Mouse (Mus musculus): Measurements from ENCODE around the gene Gm26727. TPM values are rescaled to one million over a fixed set of nuclear protein-coding genes. Genes with fewer than 3 reads are reported as not detected.
"Not testable (repeated sequence)": the region's sequence is repeated elsewhere in the genome, so short reads cannot be mapped to it uniquely, and the experiment has no call there.

Gene Gm26727
- polyA plus RNA-seq (2015; fragmentation: Nextera tagmentation; extraction: Ambion mirVana): not detected in 2 replicates

DNA sequence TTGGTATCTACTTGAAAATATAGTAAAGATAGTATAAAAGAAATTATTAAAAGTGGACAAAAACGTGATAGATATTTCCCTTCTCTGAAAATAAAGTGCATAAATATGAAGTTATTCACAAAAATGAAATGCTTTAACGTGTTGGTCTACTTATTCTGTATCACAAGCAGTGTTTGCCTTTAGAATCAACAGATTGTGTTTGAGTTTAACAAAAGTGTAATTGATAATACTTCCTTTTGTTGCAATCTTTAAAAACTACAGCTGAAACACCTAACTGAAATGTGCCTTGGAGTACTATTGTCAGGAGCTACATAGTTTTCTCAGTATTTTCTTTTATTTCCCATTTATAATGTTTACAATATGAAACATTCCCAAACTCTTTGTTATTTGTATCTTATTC is at the start of gene Gm26727:
Gm26727 (minus strand) TSS at position 101 of the 400 bp plus-strand sequence.
- Histone ChIP-seq H3K4me1 (no peaks in the 10 kb centered on the region), H3K9me3 (no peaks in the 10 kb centered on the region), H3K9ac (no peak within 1 kb of the TSS), H3K27me3 (no peaks in the 10 kb centered on the region), H3K27ac (no peak within 1 kb of the TSS), H3K4me2 (no peak within 1 kb of the TSS), H3K4me3 (no peak within 1 kb of the TSS), H3K36me3 (no peaks in the 10 kb centered on the region)
- WGBS: 50% methylated on average over 2 of the region's 2 CpGs
- no peak for ATAC-seq (ENCODE audit: borderline replicate concordance, extremely low read depth, low FRiP score, low TSS enrichment)

GRCm38 (mm10) chr2:67481051-67481450 is 48.1 kb upstream of the Gm26727 start:
- ATAC-seq (ENCODE audit: borderline replicate concordance, extremely low read depth, low FRiP score, low TSS enrichment): no peak
- Histone ChIP-seq H3K9me3 (no peaks in the 10 kb centered on the region), H3K36me3 (no peaks in the 10 kb centered on the region), H3K27ac (no peak overlapping the region), H3K4me2 (no peak overlapping the region), H3K9ac (no peak overlapping the region), H3K4me1 (no peaks in the 10 kb centered on the region), H3K27me3 (no peaks in the 10 kb centered on the region), H3K4me3 (no peak overlapping the region)
- 68% methylated on average over 3 of the region's 3 CpGs for WGBS

DNA sequence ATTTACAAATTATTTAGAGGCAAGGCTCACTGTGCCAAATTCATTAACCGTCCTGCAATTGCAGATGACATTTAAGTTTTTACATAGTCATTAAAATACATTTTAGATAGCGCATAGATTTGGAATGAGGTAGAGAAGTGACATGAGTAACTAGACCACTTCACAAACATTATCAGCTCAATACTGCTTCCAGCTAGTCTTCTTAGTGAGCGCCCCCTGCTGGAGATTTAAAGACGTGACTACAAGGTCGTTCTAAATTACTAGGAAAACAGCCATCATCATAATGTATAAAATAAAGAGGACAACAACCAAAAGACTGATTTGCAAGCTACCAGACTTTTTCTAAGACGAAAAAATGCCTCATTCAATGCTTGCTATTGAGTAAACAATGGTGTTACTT is 44.8 kb upstream of the Gm26727 start:
- Histone ChIP-seq H3K4me3 (no peak overlapping the region), H3K4me1 (no peaks in the 10 kb centered on the region), H3K27ac (no peak overlapping the region), H3K4me2 (no peak overlapping the region), H3K36me3 (no peaks in the 10 kb centered on the region), H3K9me3 (no peaks in the 10 kb centered on the region), H3K27me3 (no peaks in the 10 kb centered on the region), H3K9ac (no peak overlapping the region)
- 14% methylated on average over 6 of the region's 6 CpGs for WGBS
- no peak for ATAC-seq (ENCODE audit: borderline replicate concordance, extremely low read depth, low FRiP score, low TSS enrichment)

DNA sequence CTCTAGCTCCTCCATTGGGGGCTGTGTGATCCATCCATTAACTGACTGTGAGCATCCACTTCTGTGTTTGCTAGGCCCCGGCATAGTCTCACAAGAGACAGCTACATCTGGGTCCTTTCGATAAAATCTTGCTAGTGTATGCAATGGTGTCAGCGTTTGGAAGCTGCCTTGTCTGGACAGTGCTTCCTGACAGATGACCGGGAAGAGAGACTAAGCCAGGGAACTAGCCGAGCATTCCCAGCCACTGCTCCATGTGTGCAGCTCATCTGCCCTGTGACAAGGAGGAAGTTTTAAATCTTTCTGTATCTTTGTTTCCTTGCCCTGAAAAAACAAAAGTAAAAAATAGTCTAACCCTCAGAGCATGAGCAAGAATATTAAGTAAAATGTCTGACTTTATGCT is 37.0 kb upstream of the Gm26727 start:
- not testable (repeated sequence) for ATAC-seq (ENCODE audit: borderline replicate concordance, extremely low read depth, low FRiP score, low TSS enrichment)
- WGBS: 46% methylated on average over 5 of the region's 5 CpGs

GRCm38 (mm10) chr2:67467036-67467435 is 34.1 kb upstream of the Gm26727 start:
- no peaks in the 10 kb centered on the region for H3K27me3 ChIP-seq
- no peak overlapping the region for H3K27ac ChIP-seq
- no peaks in the 10 kb centered on the region for H3K4me1 ChIP-seq
- WGBS: 85% methylated on average over 7 of the region's 7 CpGs
- H3K9me3 ChIP-seq: no peaks in the 10 kb centered on the region
- H3K36me3 ChIP-seq: no peaks in the 10 kb centered on the region
- H3K9ac ChIP-seq: no peak overlapping the region
- H3K4me3 ChIP-seq: no peak overlapping the region
- no peak overlapping the region for H3K4me2 ChIP-seq
- no peak for ATAC-seq (ENCODE audit: borderline replicate concordance, extremely low read depth, low FRiP score, low TSS enrichment)

More for the DNA sequence above, 37.0 kb upstream of the Gm26727 start:
- H3K27ac ChIP-seq, H3K4me1 ChIP-seq, H3K4me2 ChIP-seq, H3K9me3 ChIP-seq, H3K4me3 ChIP-seq, H3K9ac ChIP-seq, H3K36me3 ChIP-seq, H3K27me3 ChIP-seq: not testable (repeated sequence)

GRCm38 (mm10) chr2:67460857-67461256 is 27.9 kb upstream of the Gm26727 start:
- WGBS: 84% methylated on average over 3 of the region's 3 CpGs
- no peak overlapping the region for H3K4me3 ChIP-seq
- no peak for ATAC-seq (ENCODE audit: borderline replicate concordance, extremely low read depth, low FRiP score, low TSS enrichment)
- no peak overlapping the region for H3K9ac ChIP-seq
- H3K27ac ChIP-seq: no peak overlapping the region
- no peaks in the 10 kb centered on the region for H3K9me3 ChIP-seq
- no peak overlapping the region for H3K4me2 ChIP-seq
- no peaks in the 10 kb centered on the region for H3K27me3 ChIP-seq
- H3K4me1 ChIP-seq: no peaks in the 10 kb centered on the region
- H3K36me3 ChIP-seq: no peaks in the 10 kb centered on the region

GRCm38 (mm10) chr2:67447206-67447605 is 14.2 kb upstream of the Gm26727 start:
- 61% methylated on average over 12 of the region's 12 CpGs for WGBS
- H3K9ac ChIP-seq: no peak overlapping the region
- no peak overlapping the region for H3K27ac ChIP-seq
- no peak for ATAC-seq (ENCODE audit: borderline replicate concordance, extremely low read depth, low FRiP score, low TSS enrichment)
- no peaks in the 10 kb centered on the region for H3K9me3 ChIP-seq
- no peak overlapping the region for H3K4me3 ChIP-seq
- no peak overlapping the region for H3K4me2 ChIP-seq
- H3K27me3 ChIP-seq: no peaks in the 10 kb centered on the region
- H3K4me1 ChIP-seq: no peaks in the 10 kb centered on the region
- H3K36me3 ChIP-seq: no peaks in the 10 kb centered on the region

DNA sequence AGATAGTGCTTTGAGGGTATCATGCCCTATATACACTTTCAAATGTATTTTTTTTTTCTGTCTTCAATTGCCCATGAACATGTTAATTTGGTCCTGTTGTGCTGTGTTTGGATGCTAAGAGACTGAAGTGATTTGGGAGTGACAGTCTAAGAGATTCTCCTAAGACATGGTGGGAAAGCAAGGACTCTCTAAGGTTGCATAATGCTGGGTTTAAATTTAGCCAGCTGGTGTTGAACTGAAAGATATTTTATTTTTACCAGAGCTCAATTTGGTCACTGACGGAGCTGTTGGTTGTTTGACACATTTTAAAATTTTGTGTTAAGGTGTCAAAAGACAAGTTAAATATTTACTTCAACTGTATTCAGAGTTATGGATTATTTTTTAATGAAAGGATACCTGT is 13.8 kb upstream of the Gm26727 start:
- WGBS: 53% methylated on average over 1 of the region's 1 CpGs

GRCm38 (mm10) chr2:67445780-67446179 is 12.8 kb upstream of the Gm26727 start, which contains the start of gene Xirp2:
Xirp2 (plus strand) TSS chr2:67446002.
- Histone ChIP-seq H3K27ac (no peak within 1 kb of the TSS), H3K9ac (no peak within 1 kb of the TSS), H3K4me2 (no peak within 1 kb of the TSS), H3K9me3 (no peaks in the 10 kb centered on the region), H3K4me1 (no peaks in the 10 kb centered on the region), H3K36me3 (no peaks in the 10 kb centered on the region), H3K4me3 (no peak within 1 kb of the TSS), H3K27me3 (no peaks in the 10 kb centered on the region)
- 66% methylated on average over 3 of the region's 3 CpGs for WGBS
- ATAC-seq (ENCODE audit: borderline replicate concordance, extremely low read depth, low FRiP score, low TSS enrichment): no peak

More for the DNA sequence above, 13.8 kb upstream of the Gm26727 start:
- ATAC-seq (ENCODE audit: borderline replicate concordance, extremely low read depth, low FRiP score, low TSS enrichment): no peak
- H3K4me3 ChIP-seq: no peak overlapping the region
- H3K9me3 ChIP-seq: no peaks in the 10 kb centered on the region
- no peak overlapping the region for H3K9ac ChIP-seq
- H3K4me2 ChIP-seq: no peak overlapping the region
- no peaks in the 10 kb centered on the region for H3K27me3 ChIP-seq
- H3K36me3 ChIP-seq: no peaks in the 10 kb centered on the region
- H3K27ac ChIP-seq: no peak overlapping the region
- no peaks in the 10 kb centered on the region for H3K4me1 ChIP-seq

DNA sequence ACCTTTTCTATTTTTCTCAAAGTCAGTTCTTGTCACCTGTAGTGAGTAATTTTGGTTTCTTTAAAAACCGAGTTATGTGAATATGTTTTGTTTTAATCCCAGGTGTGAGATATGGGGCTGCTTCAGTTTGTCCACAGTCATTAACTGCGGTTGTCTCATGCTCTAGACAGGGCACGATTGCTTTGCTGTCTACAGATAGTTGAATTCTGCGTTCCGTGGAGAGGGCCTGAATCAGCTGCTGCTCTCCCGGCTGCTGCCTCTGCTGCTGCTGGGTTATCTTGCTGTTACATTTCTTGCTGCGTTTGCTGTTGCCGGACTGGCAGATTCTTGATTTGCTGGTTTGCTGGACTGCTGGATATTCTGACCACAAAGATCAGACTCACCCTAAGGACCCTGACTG is 5.3 kb upstream of the Gm26727 start:
- H3K27ac ChIP-seq: no peak overlapping the region
- H3K9me3 ChIP-seq: no peaks in the 10 kb centered on the region
- ATAC-seq (ENCODE audit: borderline replicate concordance, extremely low read depth, low FRiP score, low TSS enrichment): no peak
- no peaks in the 10 kb centered on the region for H3K36me3 ChIP-seq
- no peak overlapping the region for H3K4me3 ChIP-seq
- no peaks in the 10 kb centered on the region for H3K27me3 ChIP-seq
- no peaks in the 10 kb centered on the region for H3K4me1 ChIP-seq
- no peak overlapping the region for H3K4me2 ChIP-seq
- H3K9ac ChIP-seq: no peak overlapping the region
- 76% methylated on average over 8 of the region's 8 CpGs for WGBS

DNA sequence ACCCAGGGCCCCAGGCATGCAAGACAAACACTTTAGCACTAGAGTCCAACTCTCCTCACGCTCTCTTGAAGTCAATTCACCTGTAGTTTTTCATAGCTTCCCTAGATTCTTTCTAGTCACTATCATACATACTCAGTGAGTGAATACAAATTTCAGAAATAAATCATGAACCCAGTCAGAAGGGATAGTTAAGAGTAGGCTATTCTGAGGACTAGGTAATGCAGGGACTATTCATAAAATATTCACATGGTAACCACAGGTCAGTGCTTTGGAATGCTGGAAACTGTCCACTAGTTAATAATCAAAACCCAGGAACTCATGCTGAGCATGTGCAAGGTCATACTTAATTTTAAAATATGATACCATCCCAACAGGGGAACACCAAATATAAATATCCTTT is 10.2 kb downstream of the Gm26727 start:
- H3K4me3 ChIP-seq: no peak overlapping the region
- H3K36me3 ChIP-seq: no peaks in the 10 kb centered on the region
- ATAC-seq (ENCODE audit: borderline replicate concordance, extremely low read depth, low FRiP score, low TSS enrichment): no peak
- H3K27me3 ChIP-seq: no peaks in the 10 kb centered on the region
- H3K9ac ChIP-seq: no peak overlapping the region
- no peaks in the 10 kb centered on the region for H3K9me3 ChIP-seq
- no peak overlapping the region for H3K4me2 ChIP-seq
- WGBS: 67% methylated on average over 1 of the region's 1 CpGs
- no peaks in the 10 kb centered on the region for H3K4me1 ChIP-seq
- no peak overlapping the region for H3K27ac ChIP-seq

DNA sequence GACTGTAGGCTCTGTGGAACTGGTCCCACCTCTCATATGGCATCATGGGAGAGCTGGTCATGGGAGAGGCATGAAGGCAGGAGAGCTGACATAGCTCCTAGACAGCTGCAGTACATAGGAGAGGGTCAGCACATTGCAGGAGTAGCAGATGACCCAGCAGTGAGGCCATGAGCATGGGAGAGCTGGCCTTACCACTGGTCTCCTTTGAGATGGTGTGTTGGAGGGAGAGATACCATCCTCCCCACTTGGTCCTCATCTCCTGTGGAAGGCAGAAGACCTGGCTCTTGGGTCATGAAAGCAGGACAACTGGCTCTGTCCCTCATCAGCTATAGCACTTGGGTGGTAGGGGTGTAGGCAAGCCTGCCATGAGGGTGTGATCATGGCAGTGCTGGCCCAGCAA is 12.1 kb downstream of the Gm26727 start:
- ATAC-seq (ENCODE audit: borderline replicate concordance, extremely low read depth, low FRiP score, low TSS enrichment): no peak

DNA sequence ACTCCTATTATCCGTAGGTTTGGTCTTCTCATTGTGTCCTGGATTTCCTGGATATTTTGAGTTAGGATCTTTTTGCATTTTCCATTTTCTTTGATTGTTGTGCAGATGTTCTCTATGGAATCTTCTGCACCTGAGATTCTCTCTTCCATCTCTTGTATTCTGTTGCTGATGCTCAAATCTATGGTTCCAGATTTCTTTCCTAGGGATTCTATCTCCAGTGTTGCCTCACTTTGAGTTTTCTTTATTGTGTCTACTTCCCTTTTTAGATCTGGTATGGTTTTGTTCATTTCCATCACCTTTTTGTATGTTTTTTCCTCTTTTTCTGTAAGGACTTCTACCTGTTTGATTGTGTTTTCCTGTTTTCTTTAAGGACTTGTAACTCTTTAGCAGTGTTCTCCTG is 19.6 kb downstream of the Gm26727 start, which contains the start of gene Gm21830:
Gm21830 (plus strand) TSS at position 301 of the 400 bp plus-strand sequence.
- not testable (repeated sequence) for H3K9me3 ChIP-seq; H3K9ac ChIP-seq; H3K36me3 ChIP-seq; H3K4me2 ChIP-seq; H3K4me1 ChIP-seq; H3K4me3 ChIP-seq; ATAC-seq (ENCODE audit: borderline replicate concordance, extremely low read depth, low FRiP score, low TSS enrichment); H3K27ac ChIP-seq; H3K27me3 ChIP-seq
- no CpG with 5 or more reads among the region's 1 CpGs for WGBS

More for the DNA sequence above, 12.1 kb downstream of the Gm26727 start:
- Histone ChIP-seq H3K4me2 (no peak overlapping the region), H3K27me3 (no peaks in the 10 kb centered on the region), H3K4me1 (no peaks in the 10 kb centered on the region), H3K36me3 (no peaks in the 10 kb centered on the region), H3K4me3 (no peak overlapping the region), H3K9ac (no peak overlapping the region), H3K9me3 (no peaks in the 10 kb centered on the region), H3K27ac (no peak overlapping the region)

All from lung, embryonic 15.5 days (tissue).